Mouse (Mus musculus) megakaryocyte-erythroid progenitor cell, adult 5-6 weeks (primary cell): ENCODE data around the gene Blvrb. TPM values are rescaled to one million over a fixed set of nuclear protein-coding genes. Genes with fewer than 3 reads are reported as not detected.
"Not testable (repeated sequence)": the region's sequence is repeated elsewhere in the genome, so short reads cannot be mapped to it uniquely, and the experiment has no call there.

Experiments used
- ATAC-seq: replicated peaks from 2 replicates; pipeline ENCODE4 v1.8.0; 2016; ENCODE audit warnings: mild to moderate bottlenecking, inconsistent platforms; ENCODE audit not compliant: severe bottlenecking, poor library complexity, low FRiP score, low TSS enrichment
- total RNA-seq, 2 experiments: library from RNA; stranded (forward) in 1 of 2; stranded (reverse) in 1 of 2; fragments of 200-1000, 215-1000 nt in 1 of 2; fragments of >200 nt in 1 of 2; fragmentation: Nextera tagmentation in 1 of 2; gene quantifications; 2 replicates each; pipeline ENCODE4 v1.2.3; 2014 to 2017

Gene Blvrb
- total RNA-seq, 2 experiments from 2014 or later, result 213 to 667 TPM

DNA sequence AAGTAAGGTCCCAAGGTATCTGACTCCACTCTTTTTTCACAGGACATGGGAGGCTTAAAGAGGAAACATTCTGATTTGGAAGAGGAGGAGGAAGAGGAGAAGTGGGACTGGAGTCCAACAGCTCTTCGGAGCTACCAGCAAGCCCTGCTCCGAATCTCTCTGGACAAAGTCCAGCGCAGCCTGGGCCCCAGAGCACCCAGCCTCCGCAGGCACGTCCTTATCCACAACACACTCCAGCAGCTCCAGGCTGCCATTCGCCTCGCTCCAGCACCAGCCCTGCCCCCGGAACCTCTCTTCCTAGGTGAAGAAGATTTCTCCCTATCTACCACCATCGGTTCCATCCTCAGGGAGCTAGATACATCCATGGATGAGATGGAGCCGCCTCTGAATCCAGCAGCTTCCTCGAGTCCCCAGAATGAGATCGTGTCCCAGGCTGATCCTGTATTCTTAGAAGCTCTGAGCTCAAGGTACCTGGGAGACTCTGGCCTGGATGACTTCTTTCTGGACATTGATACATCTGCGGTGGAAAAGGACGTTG lies 28.4 kb downstream of the Blvrb start:
- ATAC-seq, result no peak

DNA sequence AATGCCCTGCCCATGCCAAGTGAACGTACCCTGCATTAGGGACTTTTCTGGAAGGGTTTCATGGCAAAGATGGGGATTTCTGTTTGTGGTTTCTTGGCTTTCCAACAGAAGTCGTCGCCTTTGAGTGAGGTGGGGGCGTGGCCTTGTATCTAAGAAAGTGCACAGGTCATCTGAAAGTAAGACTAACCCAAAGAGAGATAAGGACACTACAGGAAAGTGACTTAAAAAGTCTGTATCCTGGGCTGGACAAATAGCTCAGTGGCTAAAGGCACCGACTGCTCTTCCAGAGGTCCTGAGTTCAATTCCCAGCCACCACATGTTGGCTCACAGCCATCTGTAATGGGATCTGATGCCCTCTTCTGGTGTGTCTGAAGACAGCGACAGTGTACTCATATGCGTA lies 30.8 kb downstream of the Blvrb start:
- no peak for ATAC-seq

DNA sequence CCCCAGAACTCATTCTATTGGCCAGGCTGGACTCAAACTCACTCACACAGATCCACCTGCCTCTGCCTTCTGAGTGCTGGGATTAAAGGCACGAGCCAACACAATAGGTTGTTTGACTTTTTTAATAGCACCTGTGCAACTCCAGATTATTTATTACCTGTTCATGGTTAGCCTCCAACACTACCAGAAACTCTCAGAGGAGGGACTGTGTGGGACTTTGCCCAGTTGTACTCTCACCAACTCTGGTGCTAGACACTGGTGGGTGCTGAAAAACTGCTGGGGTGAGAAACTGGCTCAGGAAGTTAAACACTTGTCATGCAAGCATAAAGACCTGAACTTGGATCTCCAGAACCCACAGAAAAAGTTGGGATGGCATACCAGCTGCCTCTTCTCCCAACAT lies 32.0 kb downstream of the Blvrb start:
- ATAC-seq, result no peak

DNA sequence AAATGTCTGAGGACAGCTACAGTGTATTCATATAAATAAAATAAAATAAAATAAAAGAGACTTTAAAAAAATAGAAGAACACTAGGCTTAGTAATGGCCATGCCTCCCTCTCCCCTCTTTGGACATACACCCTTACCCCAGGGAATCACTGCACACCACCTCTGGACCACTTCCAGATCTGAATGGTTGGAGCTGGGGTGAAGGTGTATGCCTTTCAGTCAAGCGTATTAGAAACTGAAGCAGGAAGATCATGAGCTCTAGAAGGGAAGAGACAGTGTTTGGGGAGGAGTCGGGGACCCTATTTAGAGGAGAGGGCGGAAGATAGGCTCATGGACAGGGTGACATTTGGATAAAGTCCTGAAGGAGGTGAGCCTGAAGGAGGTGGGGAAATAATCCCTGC lies 32.7 kb downstream of the Blvrb start:
- no peak for ATAC-seq

DNA sequence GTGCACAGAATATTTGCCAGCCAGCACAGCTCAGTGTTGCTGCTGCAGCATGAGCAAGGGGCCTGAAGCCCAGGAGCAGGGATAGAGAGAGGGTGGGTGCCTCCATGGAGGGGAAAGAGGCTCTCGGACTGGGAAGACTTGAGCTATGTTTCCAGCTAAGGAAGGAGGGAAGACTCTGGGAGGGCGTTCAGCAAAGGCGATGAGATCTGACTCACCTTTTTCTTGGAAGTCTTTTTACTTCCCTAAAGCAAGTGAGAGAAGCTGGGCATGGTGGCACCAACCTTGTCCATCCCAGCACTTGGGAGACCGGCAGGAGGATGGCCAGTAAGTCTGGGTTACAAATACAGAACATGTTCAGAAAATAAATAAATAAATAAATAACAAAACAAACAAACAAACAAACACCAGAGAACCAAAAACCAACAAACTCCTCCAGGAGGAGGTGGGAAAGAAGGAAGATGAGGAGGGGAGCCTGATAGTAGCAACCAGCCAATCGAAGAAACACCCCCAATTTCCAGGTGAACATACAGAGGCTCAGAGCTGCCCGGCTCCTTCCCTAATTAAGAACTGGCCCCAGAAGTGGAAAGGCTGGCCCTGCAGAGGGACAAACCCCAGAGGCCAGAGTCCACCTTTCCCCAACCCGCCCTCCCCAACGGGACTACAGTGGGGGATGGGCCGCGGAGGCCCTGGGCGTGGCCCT lies 33.3 kb downstream of the Blvrb start:
- ATAC-seq, result no peak

DNA sequence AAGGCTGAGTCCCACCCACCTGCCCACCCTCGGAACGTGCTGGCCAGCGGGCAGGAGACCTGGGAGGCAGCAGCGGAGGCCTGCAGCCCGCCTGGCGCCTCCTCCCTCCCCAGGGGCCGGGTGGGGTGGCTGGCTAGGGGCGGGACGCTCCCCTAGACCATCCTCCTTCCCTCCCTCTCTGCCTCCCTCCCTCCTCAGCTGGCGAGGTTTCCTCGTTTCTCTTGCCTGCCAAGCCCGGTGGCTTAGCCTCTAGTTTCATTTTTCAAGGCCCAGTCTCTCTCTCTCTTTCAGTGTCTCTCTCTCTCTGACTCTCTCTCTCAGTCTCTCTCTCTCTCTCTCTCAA lies 33.8 kb downstream of the Blvrb start:
- peak; percentile 98 for ATAC-seq

DNA sequence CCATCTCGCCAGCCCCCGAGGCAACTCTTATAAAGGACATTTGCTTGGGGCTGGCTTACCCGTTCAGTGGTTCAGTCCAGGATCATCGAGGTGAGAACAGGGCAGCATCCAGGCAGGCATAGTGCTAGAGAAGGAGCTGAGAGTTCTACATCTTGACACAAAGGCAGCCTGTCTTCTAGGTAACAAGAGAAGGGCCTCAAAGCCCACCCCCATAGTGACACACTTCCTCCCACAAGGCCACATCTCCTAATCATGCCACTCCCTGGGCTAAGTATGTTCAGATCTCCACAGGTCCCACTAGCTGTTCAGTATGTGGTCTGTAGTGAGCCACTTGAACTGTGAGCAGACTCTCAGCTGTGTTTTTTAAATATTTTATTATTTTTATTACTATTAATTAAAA lies 36.1 kb downstream of the Blvrb start:
- no peak for ATAC-seq

DNA sequence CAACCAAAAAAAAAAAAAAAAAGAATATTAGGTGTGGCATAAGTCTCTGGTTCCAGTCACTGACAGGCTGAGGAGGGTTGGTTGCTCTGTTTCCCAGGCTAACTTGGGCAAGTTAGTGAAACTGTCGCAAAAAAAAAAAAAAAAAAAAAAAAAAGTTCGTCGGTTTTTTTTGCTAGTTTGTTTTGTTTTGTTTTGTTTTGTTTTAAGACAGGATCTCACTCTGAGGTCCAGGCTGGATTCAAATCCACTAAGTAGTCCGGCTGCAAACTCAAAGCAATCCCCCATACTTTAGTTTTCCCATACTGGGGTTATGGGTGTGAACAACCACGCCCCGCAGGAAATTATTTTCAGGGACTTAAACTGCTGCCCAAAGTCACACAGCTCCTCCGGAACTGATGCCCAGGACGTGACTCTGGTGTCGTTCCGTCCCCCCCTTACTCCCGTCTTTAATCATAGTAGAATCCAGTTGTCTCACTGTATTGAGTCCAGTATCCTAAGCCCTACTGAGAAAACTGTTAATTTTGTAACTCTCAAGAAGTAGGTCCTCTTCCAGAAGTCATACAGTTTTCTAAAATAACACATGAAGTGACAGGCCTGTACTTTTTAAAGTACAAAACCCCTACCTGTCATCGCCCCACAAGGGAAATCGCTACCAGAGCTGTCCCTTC lies 38.5 kb downstream of the Blvrb start:
- no peak for ATAC-seq

DNA sequence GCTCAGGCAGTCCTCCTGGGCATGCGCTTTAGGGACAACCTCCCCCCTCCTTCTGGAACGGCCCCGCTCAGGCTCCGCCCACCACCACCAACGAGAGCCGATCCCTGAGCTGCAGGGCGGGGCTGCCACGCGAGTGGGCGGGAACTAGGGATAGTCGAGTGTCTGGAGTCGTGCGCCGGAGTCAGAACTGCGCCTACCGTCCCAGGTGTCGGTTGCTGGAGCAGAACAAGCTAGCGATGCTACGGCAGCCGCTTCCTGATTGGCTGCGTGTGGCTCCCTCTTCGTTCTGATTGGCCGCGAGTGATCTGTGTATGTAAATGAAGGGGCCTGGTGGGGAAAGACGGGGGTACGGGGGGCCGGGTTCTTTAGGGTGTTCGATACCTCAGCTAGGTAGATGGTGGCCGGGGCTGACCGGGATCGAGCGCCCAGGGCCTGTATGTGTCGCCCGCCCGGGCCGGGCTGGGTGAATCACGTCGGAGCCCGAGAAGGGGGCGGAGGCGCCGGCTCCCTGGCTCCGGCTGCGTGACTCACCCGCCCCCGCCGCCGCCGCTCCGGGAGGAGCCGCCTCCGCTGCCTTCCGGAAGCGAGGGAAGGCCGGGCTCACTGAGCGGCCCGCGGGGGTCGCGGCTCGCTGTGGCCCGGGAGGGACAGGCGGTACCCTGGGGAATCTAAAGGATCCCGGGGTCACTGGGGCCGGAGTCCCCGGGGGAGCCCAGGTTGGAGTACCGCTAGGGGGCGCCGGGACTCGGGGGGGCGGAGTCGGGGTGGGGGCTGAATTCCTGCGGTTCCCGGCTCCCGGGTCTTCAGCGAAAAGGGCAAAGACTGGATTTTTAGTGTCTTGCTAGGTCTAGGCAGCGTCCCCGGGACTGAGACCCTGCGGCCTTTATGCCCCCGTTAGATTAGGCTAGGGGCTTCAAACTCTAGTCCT lies 39.3 kb downstream of the Blvrb start, which contains the start of gene Sertad1:
Gene Sertad1, plus strand, starts transcription at position 141 of the 928 bp plus-strand sequence.
- peak; percentile 82 for ATAC-seq

DNA sequence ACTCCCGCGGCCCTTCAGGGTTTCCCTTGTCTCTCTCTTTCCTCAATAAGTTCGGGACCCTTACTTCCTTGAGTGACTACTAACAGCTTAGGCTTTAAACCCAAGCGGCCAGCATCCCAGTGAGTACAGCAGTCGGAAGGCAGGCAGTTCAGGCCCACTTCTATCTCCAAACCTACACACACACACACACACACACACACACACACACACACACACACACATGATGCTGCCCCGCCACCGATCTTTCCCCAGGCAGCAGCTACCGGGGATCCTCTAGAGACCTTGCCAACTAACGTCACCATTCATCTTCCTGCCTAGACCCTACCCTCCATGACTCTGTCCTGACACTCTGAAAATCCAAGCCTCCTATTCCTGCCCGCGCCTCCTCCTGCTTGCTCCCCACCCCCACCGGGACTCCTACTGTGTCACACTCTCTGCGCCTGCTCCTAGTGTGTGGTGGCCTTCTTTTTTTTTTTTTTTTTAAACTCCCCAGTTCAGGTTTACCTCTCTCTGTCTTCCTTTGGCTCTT lies 40.0 kb downstream of the Blvrb start:
- ATAC-seq, result no peak

DNA sequence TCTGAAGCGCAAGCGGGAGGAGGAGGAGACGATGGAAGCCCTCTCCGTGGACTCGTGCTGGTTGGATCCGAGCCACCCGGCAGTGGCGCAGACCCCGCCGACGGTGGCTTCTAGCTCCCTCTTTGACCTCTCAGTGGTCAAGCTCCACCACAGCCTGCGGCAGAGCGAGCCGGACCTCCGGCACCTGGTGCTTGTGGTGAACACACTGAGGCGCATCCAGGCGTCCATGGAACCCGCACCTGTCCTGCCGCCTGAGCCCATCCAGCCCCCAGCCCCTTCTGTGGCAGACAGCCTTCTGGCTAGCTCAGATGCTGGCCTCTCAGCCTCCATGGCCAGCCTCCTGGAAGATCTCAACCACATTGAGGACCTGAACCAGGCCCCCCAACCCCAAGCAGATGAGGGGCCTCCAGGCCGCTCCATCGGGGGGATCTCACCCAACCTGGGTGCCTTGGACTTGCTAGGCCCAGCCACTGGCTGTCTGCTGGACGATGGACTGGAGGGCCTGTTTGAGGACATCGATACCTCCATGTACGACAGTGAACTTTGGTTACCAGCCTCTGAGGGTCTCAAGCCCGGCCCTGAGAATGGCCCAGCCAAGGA lies 41.6 kb downstream of the Blvrb start:
- ATAC-seq, result no peak

DNA sequence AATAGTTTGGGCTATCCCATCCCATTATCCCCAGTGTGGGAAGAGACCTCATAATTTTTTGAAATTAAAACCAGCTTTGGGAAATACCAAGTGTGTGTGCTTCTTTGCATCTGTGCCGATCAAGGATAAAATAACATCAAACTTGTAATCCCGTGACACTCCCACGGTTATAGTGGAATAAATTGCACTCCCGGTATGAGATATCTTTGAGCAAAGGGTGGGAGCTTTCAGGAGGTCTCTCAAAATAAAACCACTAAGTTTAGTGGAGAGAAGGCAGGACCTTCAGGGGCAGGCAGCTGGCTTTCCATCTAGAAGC lies 42.4 kb downstream of the Blvrb start:
- no peak for ATAC-seq

DNA sequence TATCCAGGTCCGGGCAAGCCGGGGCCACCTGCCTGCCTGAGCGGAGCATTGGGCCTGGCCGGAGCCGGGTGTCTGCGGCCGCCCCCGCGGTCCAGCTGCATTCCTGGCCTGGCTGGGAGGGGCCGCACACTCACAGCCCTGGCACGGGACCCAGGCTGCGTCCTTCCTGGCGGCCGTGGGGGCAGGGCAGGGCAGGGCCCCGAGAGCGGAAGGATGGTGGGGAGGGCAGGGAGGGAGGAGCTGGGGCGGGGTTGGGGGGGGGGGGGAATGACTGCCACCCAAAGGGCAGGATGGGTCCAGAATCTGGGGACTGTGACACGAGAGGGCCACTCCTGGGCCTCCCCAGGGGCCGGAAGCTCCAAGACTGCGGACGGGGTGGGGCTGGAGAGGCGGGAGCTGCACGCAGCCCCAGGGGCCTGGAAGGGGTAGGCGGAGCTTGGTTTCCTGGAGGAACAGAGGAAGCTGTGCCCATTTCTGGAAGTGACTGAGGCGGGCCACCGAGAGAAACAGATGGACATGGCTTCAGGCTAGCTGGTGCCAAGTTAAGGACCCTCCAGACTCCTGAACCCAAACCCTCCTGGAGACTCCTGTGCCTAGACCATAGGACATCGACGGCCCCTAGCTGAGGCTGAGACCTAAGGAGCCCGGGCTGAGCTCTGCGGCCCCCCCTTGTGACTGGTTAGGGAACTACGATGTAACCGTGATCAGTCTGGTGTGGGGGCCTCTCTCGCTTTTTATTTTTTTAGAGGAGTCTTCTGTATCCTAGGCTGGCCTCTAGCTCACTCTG lies 43.0 kb downstream of the Blvrb start:
- peak; percentile 74 for ATAC-seq

DNA sequence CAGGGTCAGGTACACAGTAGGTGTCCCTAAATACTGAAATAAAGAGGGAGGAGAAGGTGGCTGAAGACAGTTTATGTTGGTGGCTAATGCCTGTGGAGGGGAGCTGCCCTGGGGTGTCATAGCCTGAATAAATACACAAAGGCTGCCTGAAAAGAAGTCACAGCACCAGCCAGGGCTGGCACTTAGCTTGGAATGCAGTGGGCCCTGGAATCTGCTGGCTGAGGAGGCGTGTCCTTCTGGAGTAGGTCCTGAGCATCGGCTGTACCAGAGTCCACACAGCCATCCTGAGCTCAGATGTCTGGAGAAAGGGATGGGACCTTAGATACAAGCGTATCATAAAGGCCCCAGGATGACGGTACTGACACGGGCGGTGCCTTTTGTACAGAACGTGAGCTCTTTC lies 44.1 kb downstream of the Blvrb start:
- ATAC-seq, result no peak

DNA sequence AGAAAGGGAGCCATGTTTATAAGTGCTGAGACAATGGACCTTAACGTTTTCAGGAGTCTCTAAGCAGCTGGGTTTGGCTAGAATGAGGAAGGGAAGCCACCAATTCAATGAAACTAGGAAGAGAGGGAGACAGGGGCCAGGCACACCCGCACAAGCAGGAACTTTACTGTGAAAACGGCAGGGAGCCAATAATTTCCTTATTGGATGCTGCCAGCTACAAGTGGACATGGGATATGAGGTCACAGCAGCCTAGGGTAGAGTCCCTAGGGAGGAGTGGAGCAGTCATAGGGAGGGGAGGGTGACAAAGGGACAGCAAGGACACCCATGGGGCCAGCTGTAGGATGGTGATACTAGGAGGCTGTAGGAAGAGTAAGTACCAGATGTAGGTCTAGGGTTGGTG lies 45.2 kb downstream of the Blvrb start:
- ATAC-seq, result no peak

DNA sequence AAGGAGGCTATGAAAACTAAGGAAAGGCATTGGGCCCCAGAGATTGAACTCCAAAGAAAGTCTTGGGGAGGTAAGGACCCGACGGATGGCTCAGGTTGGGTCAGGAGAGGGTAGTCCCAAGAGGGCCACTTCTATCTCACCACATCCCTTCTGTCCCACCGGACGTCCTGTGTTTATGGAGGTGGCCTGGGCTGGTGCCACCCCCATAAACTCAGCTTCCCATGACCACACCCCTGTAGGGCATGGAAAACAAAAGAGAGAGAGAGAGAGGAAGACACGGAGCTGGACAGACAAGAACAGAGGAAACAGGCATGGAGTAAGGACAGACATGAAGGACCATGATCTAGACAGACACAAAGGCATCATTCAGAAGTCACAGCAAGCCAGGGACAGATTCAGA lies 45.7 kb downstream of the Blvrb start:
- ATAC-seq, result no peak

DNA sequence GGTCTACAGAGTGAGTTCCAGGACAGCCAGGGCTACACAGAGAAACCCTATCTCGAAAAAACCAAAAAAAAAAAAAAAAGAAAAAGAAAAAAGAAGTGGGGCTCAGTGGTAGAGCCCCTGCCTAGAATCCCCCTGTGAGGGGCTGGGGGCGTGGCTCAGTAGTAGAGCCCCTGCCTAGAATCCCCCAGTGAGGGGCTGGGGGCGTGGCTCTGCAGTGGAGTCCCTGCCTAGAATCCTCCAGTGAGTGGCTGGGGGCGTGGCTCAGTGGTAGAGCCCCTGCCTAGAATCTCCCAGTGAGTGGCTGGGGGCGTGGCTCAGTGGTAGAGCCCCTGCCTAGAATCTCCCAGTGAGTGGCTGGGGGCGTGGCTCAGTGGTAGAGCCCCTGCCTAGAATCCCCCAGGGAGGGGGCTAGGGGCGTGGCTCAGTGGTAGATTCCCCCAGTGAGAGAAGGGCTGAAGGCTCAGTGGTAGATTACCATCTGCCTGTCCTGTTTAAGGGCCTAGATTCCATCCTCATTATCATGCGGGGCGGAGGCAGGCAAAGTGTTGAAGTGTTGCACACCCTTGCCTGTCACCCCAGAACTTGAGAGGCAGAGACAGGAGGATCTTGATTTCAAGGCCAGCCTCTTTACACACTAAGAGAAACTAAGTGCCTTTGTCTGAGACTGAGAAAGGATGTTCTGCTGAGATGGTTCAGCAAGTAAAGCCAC lies 47.0 kb downstream of the Blvrb start:
- ATAC-seq, result not testable (repeated sequence)

DNA sequence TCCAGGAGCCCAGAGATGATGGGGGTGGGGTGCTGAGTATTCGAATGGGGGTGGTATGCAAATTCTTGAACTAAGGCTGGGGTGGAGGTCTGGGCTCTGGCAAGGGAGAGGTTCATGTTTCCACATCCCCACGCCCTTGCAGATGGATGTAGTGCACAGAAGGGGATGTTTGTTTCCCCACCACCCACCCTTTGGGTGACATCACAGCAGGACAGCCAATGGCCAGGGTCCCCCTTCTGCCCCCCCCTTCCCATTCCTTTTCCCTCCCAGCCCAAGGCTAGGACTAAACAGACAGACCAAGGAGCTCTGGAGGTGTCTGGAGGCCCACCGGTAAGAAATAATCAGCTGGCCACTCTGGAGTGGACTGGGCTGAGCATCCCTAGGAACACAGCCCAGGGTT lies 51.3 kb downstream of the Blvrb start, which contains the start of gene Prx:
Gene Prx, plus strand, starts transcription at position 289 of the 400 bp plus-strand sequence.
- no peak for ATAC-seq
